Mouse (Mus musculus) layer of hippocampus, adult 18-20 months (tissue): Measurements from ENCODE around the gene Pnkp. TPM values are rescaled to one million over a fixed set of nuclear protein-coding genes. Genes with fewer than 3 reads are reported as not detected.

Source experiments
- DNase-seq, 2 experiments: peaks; one replicate each; pipeline ENCODE4 v3.0.0; 2022; ENCODE audit warnings: low spot score in 2 of 2
- long read RNA-seq: library from polyadenylated mRNA; stranded (forward); transcript quantifications from one replicate; pipeline ENCODE4 v2.0.0, GENCODE M21; 2021
- total RNA-seq, 2 experiments: library from RNA; stranded (reverse); gene quantifications; 2 replicates each; pipeline ENCODE4 v1.2.3; 2021

The Pnkp gene
- 10 to 100 TPM; 25.3 to 27.8 TPM for total RNA-seq
- long read RNA-seq, transcript Pnkp-201 (16 exons, 2,184 nt), result major isoform, 7 of 23 reads
- long read RNA-seq, partial matches to known transcripts, result 2 of 23 reads
- long read RNA-seq, other reads (novel, unspliced or antisense), result 10 of 23 reads

DNA sequence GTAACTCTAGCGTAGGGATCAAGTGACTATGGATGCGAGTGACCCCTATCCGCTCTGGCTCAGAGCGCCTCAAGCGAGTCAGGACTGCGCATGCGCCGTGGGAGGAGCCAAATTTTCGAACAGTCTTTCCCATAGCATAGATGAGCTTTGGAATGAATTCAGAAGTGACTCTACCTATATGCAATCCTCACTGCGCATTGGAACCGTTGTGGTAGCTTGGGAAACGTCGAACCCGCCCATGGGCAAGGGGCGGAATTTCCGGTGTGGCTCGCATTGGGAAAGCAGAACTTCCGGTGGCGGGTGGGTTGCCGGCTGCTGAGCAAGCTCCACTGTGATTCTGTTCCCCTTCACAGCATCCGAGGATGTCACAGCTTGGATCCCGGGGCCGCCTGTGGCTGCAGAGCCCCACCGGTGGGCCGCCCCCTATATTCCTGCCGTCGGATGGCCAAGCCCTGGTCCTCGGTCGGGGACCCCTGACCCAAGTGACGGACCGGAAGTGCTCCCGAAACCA is at the start of gene Pnkp:
Gene Pnkp (plus strand): TSS at position 98 of the 511 bp plus-strand sequence.
- peak; percentile 90 to 95 for DNase-seq

DNA sequence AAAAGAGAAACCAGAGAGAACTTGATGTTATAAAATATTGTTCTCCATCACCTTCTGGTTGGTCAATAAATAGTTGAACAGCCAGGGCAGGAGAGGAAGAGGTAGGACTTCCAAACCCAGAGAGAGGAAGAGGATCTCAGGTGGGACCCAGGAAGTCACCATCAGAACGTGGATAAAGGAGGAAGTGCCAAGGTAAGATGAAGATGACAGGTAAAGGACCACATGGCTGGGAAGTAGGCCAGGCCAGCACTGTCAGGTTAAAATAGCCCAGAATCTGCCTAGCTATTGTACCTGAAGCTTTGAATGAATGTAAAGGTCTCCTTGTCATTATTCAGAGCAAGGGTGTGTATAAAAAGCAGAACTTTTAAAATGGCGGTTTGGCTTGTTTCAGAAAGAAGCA is 48.0 kb upstream of the Pnkp start:
- no peak for DNase-seq

DNA sequence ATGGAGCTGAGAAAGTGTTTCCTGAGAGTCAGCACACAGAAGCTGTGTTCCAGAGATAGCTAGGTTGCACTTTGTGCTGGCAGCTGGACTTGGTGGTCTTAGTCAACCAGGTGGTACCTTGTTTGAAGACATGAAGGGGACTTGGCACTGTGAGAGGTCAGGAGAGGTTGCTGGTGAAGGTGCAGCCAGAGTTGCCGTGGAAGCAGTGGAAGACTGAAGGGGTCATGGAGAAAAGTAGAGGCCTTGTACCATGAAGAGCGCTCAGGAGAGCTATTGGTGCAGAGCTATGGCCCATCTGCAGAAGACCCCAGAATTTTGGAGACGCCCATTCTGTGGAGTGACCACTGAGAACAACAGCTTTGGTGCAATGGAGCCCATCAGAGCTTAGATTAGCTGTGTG is 47.5 kb upstream of the Pnkp start:
- DNase-seq, result no peak

DNA sequence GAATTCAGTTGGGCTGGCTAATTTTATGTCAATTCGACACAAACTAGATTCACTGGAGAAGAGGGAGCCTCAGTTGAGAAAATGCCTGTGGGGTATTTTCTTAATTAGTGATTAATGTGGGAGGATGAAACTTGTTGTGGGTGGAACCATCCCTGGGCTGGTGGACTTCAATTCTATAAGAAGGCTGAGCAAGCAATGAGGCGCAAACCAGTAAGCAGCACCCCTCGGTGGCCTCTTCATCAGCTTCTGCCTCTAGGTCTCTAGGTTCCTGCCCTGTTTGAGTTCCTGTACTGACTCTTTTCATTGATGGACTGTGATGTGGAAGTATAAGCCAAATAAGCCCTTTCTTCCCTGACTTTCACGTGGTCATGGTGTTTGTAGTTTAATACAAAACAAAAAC is 46.6 kb upstream of the Pnkp start:
- DNase-seq, result no peak

- DNase-seq, result no peak
These were observed 46.0 kb upstream of the Pnkp start for GRCm38 (mm10) chr7:44810819-44811557.

- DNase-seq, result no peak
These were observed 44.2 kb upstream of the Pnkp start for GRCm38 (mm10) chr7:44812651-44813325.

DNA sequence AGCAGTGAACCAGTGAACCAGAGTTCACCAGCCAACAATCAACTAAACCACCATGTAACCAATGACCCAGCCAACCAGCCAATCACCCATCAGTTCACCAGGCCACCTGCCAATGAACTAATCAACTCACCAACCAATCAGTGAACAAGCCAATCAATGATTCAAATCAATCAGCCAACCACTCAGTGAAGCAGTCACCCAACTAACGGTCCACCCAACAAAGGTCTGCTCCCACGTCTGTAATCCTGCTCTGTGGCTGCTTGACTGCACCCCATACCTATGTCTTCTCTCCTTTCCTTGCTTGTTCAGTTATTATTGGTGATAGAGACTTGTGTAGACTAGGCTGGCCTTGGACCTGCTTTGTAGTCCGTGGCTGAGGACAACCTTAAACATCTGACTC is 43.0 kb upstream of the Pnkp start:
- DNase-seq, result no peak

- DNase-seq, result no peak
These were observed 42.5 kb upstream of the Pnkp start for GRCm38 (mm10) chr7:44814423-44814822.

DNA sequence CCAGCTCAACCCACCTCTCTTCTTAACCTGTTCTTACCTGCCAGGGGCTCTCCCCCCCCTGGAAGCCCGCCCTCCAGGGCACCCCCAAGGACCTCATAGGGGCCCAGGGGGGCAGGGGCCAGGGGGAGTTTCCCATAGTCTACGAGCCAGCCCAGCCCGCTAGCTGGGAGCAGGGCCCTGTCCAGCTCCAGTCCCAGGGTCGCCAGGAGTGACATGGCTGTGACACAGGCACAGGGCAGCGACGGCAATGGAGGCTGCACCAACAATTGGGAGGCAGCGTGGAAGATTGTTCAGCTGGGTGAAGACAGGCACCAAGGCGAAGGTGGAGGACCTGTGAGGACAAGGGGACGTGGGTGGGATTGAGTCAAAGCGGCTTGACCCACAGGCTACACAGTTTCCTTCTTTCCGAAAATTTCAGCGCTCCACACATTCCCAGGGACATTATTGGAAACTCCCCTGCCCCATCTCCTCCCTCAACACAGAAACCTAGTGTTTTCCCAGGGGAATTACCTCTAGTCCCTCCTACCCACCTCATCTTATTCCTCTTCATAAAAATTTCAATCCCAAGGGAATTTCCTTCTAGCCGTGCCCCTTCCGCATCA is 41.9 kb upstream of the Pnkp start:
- no peak for DNase-seq

DNA sequence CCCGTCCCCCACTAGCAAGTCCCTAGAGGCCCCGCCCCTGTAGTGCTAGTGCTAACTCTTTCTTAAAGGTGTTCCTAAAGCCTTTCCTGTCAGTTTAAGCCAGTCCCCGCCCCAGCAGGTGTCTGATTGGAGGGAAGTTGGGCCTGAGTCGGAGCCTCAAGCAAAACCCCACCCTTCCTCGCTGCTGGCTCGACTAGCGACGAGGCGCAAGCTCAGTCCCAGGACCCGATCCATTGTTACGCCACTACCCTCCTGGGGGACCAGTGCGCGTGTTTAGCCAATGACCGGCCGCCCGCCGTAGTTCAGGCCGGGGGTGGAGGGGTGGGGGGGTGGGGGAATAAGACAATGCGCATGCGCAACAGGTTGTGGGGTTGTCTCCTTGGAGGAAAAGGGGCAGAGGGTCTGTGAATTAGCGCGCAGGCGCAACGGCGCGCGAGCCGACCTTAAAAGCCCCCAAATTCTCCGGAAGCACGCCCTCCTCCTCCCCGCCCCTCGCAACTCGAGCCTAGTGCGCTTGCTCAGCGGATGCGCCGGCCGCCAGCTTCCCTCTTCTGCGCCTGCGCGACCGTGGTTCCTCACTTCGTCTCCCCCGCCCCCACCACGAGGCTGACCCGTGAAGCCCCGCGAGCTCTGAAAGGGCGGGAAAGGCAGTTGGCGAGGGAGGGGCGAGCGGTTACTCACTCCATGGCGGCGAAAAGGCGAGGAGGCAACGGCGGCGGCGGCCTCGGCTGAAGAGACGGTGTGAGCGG is 41.0 kb upstream of the Pnkp start, which contains the start of the genes Nup62 and Il4i1:
Gene Nup62 (plus strand): TSS at position 368 of the 749 bp plus-strand sequence.
Gene Il4i1 (plus strand): TSS at position 667 of the 749 bp plus-strand sequence.
- peak; percentile 97 to 98 for DNase-seq

DNA sequence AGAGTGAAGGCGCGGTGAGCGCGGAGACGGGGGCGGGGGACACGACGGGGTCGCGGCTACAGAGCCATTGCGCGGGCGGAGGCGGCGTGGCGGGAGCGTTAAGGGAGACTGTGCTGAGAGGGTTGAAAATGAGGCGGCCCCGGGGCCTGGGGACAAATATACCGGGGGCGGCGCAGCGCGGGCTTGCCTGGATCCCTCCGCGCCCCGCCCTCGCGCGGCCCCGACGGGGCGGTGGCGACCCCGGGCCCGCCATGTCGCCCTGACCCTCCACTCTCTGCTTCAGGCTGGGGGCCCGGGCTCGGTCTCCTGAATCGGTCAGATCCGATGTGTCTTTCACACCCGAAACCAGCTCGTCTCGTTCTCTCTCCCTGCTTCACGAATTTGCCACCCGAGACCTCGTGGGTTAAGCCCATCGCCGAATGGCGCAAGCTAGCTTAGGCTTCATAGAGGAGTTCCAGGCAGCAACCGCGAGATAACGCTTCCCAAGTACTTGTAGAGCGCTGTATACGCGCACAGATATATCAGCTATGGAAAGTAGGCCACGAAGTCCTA is 40.4 kb upstream of the Pnkp start, which contains the start of gene Atf5:
Gene Atf5 (minus strand): TSS at position 189 of the 552 bp plus-strand sequence.
- no peak for DNase-seq

GRCm38 (mm10) chr7:44817441-44817840 is 39.5 kb upstream of the Pnkp start:
- DNase-seq, result peak in 1 of 2 experiments; percentile 2

DNA sequence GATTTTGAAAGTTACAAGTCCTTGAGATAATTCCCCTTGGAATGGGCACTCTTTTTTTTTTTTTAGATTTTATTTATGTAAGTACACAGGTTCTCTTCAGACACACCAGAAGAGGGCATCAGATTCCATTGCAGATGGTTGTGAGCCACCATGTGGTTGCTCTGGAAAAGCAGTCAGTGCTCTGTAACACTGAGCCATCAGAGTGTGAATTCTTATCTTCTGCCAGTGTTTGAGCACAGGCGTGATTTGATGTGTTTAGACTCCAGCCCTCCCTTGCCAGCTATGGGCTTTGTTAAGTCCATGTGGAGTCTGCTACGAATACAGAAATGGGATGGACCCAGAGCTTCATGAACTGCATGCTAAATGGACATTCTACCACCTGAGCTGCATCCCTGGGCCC is 38.8 kb upstream of the Pnkp start:
- DNase-seq, result peak in 1 of 2 experiments; percentile 65

DNA sequence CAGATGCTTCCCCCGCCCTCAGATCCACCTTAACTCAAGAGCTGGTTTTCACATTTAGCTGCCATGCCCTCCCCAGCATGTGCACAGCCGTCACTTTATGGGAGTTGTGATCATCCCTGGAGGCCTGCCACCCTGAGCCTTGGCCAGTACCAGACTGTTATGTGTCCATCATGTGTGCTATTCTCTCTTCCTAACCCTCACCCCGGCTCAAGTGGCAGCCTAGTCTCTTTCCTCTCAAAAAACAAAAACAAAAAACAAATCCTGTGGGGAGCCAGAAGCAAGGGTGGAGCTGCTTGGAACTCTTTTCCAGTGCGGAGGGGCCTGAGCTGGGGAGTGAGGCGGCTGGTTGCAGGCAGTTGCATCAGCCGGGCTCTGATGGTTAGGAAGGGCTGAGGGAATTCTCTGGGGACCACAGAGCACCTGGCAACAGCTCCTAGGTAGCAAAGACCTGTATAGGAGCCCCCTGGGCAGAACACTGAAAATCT is 38.1 kb upstream of the Pnkp start:
- peak in 1 of 2 experiments; percentile 27 for DNase-seq

- no peak for DNase-seq
These were observed 37.5 kb upstream of the Pnkp start for GRCm38 (mm10) chr7:44819391-44819790.

DNA sequence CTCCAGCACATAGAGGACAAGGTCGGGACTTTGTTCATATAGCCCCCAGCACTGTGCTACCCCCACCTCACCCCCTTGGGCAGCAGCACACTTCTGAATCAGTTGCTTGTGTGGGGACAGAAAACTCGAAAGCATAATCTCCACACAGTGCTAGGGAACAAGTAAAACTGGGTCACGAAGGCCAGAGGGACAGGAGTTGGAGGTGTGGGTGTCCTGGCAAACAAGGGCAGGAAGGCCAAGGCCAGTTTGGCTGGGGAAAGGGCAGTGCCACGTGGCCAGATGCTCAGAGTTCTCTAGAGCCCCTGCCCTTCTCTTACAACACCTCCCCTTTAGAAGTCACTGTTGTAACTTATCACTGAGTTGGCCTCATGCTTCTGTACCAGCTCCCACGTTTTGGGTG is 37.1 kb upstream of the Pnkp start:
- no peak for DNase-seq

DNA sequence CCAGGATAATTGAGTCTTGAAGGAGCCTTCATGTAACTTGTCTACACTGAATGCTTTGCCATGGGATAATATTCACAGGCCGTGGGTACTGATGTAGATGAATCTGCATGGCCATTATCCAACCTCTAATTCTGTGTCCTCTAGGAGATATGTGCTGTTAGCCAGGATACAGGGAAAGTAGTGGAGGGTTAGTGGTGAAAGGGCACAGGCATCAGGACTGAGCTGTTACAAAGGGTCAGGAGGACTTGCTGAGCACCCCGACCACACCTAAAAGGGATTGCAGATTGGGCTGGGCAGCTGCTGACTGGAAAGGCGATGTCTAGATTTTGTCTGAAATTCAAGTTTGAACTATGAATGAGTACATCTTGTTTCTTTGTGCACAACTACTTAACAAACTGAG is 36.4 kb upstream of the Pnkp start:
- DNase-seq, result no peak

DNA sequence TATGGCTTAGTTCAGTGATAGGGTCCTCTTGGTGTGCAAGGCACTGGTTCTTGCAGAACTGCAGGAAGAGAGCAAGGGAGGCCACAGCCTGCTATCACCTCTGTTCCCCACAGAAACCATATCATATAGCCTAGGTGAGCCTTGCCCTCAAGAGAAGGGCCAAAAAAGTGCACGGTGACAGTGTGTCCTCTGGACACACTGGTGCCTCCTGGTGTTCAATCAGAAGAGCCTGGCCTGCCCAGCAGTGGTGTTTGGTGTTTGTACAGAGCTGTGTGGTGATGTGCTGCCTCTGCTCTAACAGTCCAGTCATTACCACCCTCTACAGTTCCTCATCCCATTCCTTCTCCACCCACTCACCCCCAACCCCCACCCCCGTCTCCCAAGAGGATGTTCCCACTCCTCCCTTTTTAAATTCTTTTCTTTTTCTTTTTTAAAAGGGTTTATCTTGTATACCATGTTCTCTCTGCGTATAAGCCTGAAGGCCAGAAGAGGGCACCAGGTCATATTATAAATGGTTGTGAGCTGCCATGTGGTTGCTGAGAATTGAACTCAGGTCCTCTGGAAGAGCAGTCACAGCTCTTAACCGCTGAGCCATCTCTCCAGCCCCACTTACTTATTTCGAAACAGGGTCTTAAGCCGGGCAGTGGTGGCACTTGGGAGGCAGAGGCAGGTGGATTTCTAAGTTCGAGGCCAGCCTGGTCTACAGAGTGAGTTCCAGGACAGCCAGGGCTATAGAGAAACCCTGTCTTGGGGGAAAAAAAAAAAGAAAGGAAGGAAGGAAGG is 35.1 kb upstream of the Pnkp start:
- DNase-seq, result peak in 1 of 2 experiments; percentile 0

GRCm38 (mm10) chr7:44823409-44823808 is 33.5 kb upstream of the Pnkp start:
- DNase-seq, result no peak

GRCm38 (mm10) chr7:44824872-44825271 is 32.1 kb upstream of the Pnkp start:
- peak; percentile 58 to 84 for DNase-seq
